Mouse (Mus musculus): ENCODE results near the gene Guca2b. TPM values are rescaled to one million over a fixed set of nuclear protein-coding genes. Genes with fewer than 3 reads are reported as not detected.

Guca2b gene
- total and polyA plus RNA-seq, 3 experiments = 1.1 to 2.3 TPM; not detected in 1

DNA sequence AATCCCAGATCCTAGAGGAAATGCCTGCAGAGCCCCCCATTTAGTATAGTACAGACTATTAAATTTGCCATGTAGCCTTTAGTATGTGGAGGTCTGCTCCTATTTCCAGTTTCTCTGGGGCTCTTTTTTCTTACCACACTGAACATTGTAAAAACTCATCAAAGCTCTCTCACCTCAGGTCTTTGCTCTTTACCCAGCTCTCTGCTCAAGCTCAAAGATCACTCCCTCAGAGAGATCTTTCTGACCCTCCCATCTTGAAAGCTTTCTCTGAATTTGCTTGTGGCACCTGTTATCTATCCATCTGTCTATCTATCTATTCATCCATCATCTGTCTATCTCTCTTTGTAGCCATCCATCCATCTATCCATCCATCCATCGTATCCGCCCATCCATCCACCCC is 6.4 kb upstream of the Guca2b start:
- H3K27ac ChIP-seq (ENCODE audit: insufficient read depth, low read depth) = no peak overlapping the region
- no peak overlapping the region for H3K4me2 ChIP-seq (ENCODE audit: insufficient read depth, low read depth, poor library complexity, severe bottlenecking)
- DNase-seq (ENCODE audit: extremely low read depth) = no peak
- no peak overlapping the region for H3K9ac ChIP-seq (ENCODE audit: insufficient read depth, low read depth)
- no peaks in the 10 kb centered on the region for H3K36me3 ChIP-seq (replicated peaks in 1 of 2; ENCODE audit: control insufficient read depth in 1 of 2, insufficient read depth in 1 of 2, low read length in 1 of 2)
- H3K9me3 ChIP-seq (replicated peaks; ENCODE audit: low read length) = no peaks in the 10 kb centered on the region
- dilution Hi-C loops (cut with MboI; ENCODE audit: extremely low pct_ligation_motif_present, extremely low pct_unique_long_range_greater_than_20kb, low sequenced_read_pairs) (no loop called here), in situ Hi-C loops (cut with MboI; ENCODE audit: low pct_ligation_motif_present, low pct_unique_long_range_greater_than_20kb, low sequenced_read_pairs) (loop anchor here (5.0 to 25.0 kb wide), 4 partner anchors 33 to 403 kb away; partner anchors contain the start of genes Cldn19, Ppcs and Zmynd12)
- TF ChIP-seq ELF1 (IDR thresholded peaks at IDR 0.05; ENCODE audit: low read depth, low read length) = no peak
- no peak for TF ChIP-seq POLR2AphosphoS2 (IDR thresholded peaks at IDR 0.05; ENCODE audit: low read depth, low read length)
- TF ChIP-seq SMC3 (IDR thresholded peaks at IDR 0.05; ENCODE audit: low read depth, low read length) = no peak
- no peak for TF ChIP-seq TCF12 (IDR thresholded peaks at IDR 0.05; ENCODE audit: low read depth, low read length)
- no peak for TF ChIP-seq ZMIZ1 (IDR thresholded peaks at IDR 0.05; ENCODE audit: low read depth, low read length)
- no peak for TF ChIP-seq ZNF384 (IDR thresholded peaks at IDR 0.05; ENCODE audit: low read depth, low read length)
- no peak for TF ChIP-seq CHD1 (IDR thresholded peaks at IDR 0.05; ENCODE audit: low read depth, low read length)
- no peak for TF ChIP-seq MAFK (IDR thresholded peaks at IDR 0.05; ENCODE audit: insufficient replicate concordance, low read length)
- no peak for TF ChIP-seq IRF4 (IDR thresholded peaks at IDR 0.05; ENCODE audit: low read depth, low read length)
- no peak for TF ChIP-seq ZC3H11A (IDR thresholded peaks at IDR 0.05; ENCODE audit: low read depth, low read length)
- TF ChIP-seq ZKSCAN1 (IDR thresholded peaks at IDR 0.05; ENCODE audit: borderline replicate concordance, low read depth, low read length) = no peak
- no peak for TF ChIP-seq RCOR1 (conservative IDR thresholded peaks at IDR 0.05; ENCODE audit: low read depth, low read length)
- TF ChIP-seq PAX5 (IDR thresholded peaks at IDR 0.05; ENCODE audit: low read length) = no peak
- no peak for TF ChIP-seq HCFC1 (IDR thresholded peaks at IDR 0.05; ENCODE audit: low read depth, low read length)
- no peak for TF ChIP-seq MAX (IDR thresholded peaks at IDR 0.05; ENCODE audit: low read length)
- no peaks in the 10 kb centered on the region for H3K27me3 ChIP-seq (replicated peaks)
- H3K4me1 ChIP-seq (ENCODE audit: control insufficient read depth in 1 of 2, insufficient read depth in 2 of 2) = peaks cover 34 to 68% of the 10 kb centered on the region in 2 experiments
- H3K79me2 ChIP-seq (replicated peaks; ENCODE audit: control insufficient read depth, extremely low read depth, insufficient read depth, poor library complexity, severe bottlenecking) = no peaks in the 10 kb centered on the region
- no peak overlapping the region for H3K4me3 ChIP-seq (replicated peaks in 1 of 3; ENCODE audit: low read depth in 2 of 3, low read length in 2 of 3, poor library complexity in 1 of 3)

DNA sequence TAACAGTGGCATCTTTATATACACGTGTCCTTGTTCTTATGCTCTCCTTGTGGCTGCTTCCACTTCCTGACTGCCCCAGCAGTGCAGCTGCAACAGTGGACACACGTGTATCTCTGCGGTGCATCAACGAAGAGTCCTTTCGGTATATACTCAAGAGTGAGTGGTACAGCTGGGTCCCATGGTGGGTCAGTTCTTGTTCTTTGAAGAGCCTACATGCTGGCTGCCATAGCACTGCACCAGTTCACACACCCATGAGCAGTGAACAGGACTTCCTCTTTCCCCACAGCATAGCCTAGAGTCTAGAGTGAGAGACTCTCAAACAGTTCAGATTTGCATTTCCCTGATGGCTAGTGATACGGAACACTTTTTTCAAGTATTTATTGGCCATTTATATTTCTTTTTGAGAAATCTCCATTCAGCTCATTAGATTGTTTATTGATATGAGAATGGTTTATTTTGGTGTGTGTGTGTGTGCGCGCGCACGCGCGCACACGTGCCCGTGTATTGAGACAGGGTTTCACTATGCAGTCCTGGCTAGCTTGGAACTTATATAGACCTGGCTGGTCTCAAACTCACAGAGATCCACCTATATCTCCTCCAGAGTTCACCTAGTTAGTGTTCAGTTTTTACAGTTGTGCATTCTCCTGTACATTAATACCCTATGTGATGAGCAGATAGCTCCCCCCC is 4.8 kb upstream of the Guca2b start:
- Histone ChIP-seq H3K4me3 (replicated peaks in 1 of 3; ENCODE audit: low read depth in 2 of 3, low read length in 2 of 3, poor library complexity in 1 of 3) (peak overlapping the region in 2 of 3 experiments; percentile 4 to 36), H3K36me3 (replicated peaks in 1 of 2; ENCODE audit: control insufficient read depth in 1 of 2, insufficient read depth in 1 of 2, low read length in 1 of 2) (no peaks in the 10 kb centered on the region), H3K4me2 (ENCODE audit: insufficient read depth, low read depth, poor library complexity, severe bottlenecking) (peak overlapping the region; percentile 92), H3K9me3 (replicated peaks; ENCODE audit: low read length) (no peaks in the 10 kb centered on the region), H3K9ac (ENCODE audit: insufficient read depth, low read depth) (peak overlapping the region; percentile 51), H3K27ac (ENCODE audit: insufficient read depth, low read depth) (peak overlapping the region; percentile 71), H3K79me2 (replicated peaks; ENCODE audit: control insufficient read depth, extremely low read depth, insufficient read depth, poor library complexity, severe bottlenecking) (no peaks in the 10 kb centered on the region), H3K27me3 (replicated peaks) (no peaks in the 10 kb centered on the region), H3K4me1 (ENCODE audit: control insufficient read depth in 1 of 2, insufficient read depth in 2 of 2) (peaks cover 24 to 53% of the 10 kb centered on the region in 2 experiments)
- in situ Hi-C loops (cut with MboI; ENCODE audit: low pct_ligation_motif_present, low pct_unique_long_range_greater_than_20kb, low sequenced_read_pairs) = loop anchor here (10.0 to 25.0 kb wide), 3 partner anchors 141 to 401 kb away; partner anchors contain the start of genes Cldn19, Ppcs and Zmynd12
- peak; percentile 79 for DNase-seq (ENCODE audit: extremely low read depth)
- dilution Hi-C loops (cut with MboI; ENCODE audit: extremely low pct_ligation_motif_present, extremely low pct_unique_long_range_greater_than_20kb, low sequenced_read_pairs) = no loop called here
- no peak for TF ChIP-seq KAT2A (IDR thresholded peaks at IDR 0.05; ENCODE audit: insufficient replicate concordance, low read length)
- TF ChIP-seq NRF1 (IDR thresholded peaks at IDR 0.05; ENCODE audit: low read depth, low read length) = peak; percentile 68
- no peak for TF ChIP-seq USF1 (IDR thresholded peaks at IDR 0.05; ENCODE audit: low read depth, low read length)
- peak; percentile 45; the same call in 1 of the 2 replicates for TF ChIP-seq TCF12 (IDR thresholded peaks at IDR 0.05; ENCODE audit: low read depth, low read length)
- no peak; the same call in 1 of the 2 replicates for TF ChIP-seq ETS1 (conservative IDR thresholded peaks at IDR 0.05; ENCODE audit: low read depth, low read length)
- TF ChIP-seq UBTF (IDR thresholded peaks at IDR 0.05; ENCODE audit: low read depth, low read length) = no peak
- TF ChIP-seq PAX5 (IDR thresholded peaks at IDR 0.05; ENCODE audit: low read length) = no peak
- no peak for TF ChIP-seq ZKSCAN1 (IDR thresholded peaks at IDR 0.05; ENCODE audit: borderline replicate concordance, low read depth, low read length)
- peak; percentile 48; the same call in 1 of the 2 replicates for TF ChIP-seq ZNF384 (IDR thresholded peaks at IDR 0.05; ENCODE audit: low read depth, low read length)
- no peak for TF ChIP-seq RCOR1 (conservative IDR thresholded peaks at IDR 0.05; ENCODE audit: low read depth, low read length)
- TF ChIP-seq CHD2 (IDR thresholded peaks at IDR 0.05; ENCODE audit: low read length) = no peak
- no peak for TF ChIP-seq JUND (conservative IDR thresholded peaks at IDR 0.05; ENCODE audit: low read depth, low read length)
- no peak for TF ChIP-seq RAD21 (IDR thresholded peaks at IDR 0.05; ENCODE audit: low read depth, low read length)
- TF ChIP-seq POLR2AphosphoS2 (IDR thresholded peaks at IDR 0.05; ENCODE audit: low read depth, low read length) = no peak
- no peak for TF ChIP-seq ZMIZ1 (IDR thresholded peaks at IDR 0.05; ENCODE audit: low read depth, low read length)
- TF ChIP-seq E2F4 (IDR thresholded peaks at IDR 0.05; ENCODE audit: insufficient replicate concordance, low read depth, low read length) = no peak
- TF ChIP-seq CTCF (conservative IDR thresholded peaks at IDR 0.05 in 1 of 2, IDR thresholded peaks at IDR 0.05 in 1 of 2; ENCODE audit: low read depth in 2 of 2, low read length in 2 of 2) = no peak
- TF ChIP-seq BHLHE40 (IDR thresholded peaks at IDR 0.05; ENCODE audit: low read depth, low read length) = peak; percentile 93
- peak; percentile 65 for TF ChIP-seq ELF1 (IDR thresholded peaks at IDR 0.05; ENCODE audit: low read depth, low read length)
- TF ChIP-seq TBP (conservative IDR thresholded peaks at IDR 0.05; ENCODE audit: low read depth, low read length) = peak; percentile 87
- TF ChIP-seq HCFC1 (IDR thresholded peaks at IDR 0.05; ENCODE audit: low read depth, low read length) = peak; percentile 25; the same call in 1 of the 2 replicates
- no peak for TF ChIP-seq MAFK (IDR thresholded peaks at IDR 0.05; ENCODE audit: insufficient replicate concordance, low read length)
- no peak for TF ChIP-seq NELFE (IDR thresholded peaks at IDR 0.05; ENCODE audit: low read depth, low read length)
- TF ChIP-seq JUN (IDR thresholded peaks at IDR 0.05; ENCODE audit: insufficient read depth, low read depth, low read length) = no peak

All from CH12.LX (cell line).